Mouse (Mus musculus) monocyte, adult 5-6 weeks (primary cell): ENCODE data around the gene Paqr6. TPM values are rescaled to one million over a fixed set of nuclear protein-coding genes. Genes with fewer than 3 reads are reported as not detected.

Experiments used
- ATAC-seq: fragments of 153-309, 156-312 bp; replicated peaks from 2 replicates; pipeline ENCODE4 v1.8.0; 2017; ENCODE audit warnings: mild to moderate bottlenecking; ENCODE audit not compliant: low TSS enrichment, insufficient number of reproducible peaks, severe bottlenecking, poor library complexity, low FRiP score
- total RNA-seq: library from RNA; stranded (forward); fragments of 200-1000, 200-491, 200-594 nt; gene quantifications from 3 replicates; pipeline ENCODE4 v1.2.3, GENCODE M21; 2017

The Paqr6 gene
- total RNA-seq, 1 experiment from 2014 or later = not detected

GRCm38 (mm10) chr3:88403522-88404230 lies 39.3 kb downstream of the Paqr6 start:
- ATAC-seq = peak; percentile 61; the same call in 1 of the 2 replicates

GRCm38 (mm10) chr3:88407090-88407489 lies 42.7 kb downstream of the Paqr6 start:
- peak; percentile 57 for ATAC-seq

GRCm38 (mm10) chr3:88407529-88407928 lies 43.1 kb downstream of the Paqr6 start:
- no peak for ATAC-seq

DNA sequence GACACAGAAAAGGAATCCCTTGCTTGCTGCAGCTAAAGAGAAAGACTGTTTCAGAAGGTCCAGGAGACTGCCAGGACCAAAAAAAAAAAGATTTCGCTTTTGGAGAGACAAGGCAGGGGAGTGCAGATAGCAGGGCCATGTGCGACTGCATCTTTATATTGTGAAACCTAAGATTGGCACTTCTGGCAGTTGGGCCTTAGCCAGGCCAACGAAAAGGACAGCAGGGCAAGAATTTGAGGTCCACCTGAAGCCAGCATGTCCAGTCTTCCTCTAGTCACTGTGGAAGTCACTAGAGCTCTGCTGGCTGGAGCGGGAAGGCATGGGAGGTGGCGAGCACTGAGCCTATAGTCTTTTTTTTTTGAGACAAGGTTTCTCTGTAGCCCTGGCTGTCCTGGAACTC lies 44.6 kb downstream of the Paqr6 start:
- no peak for ATAC-seq

DNA sequence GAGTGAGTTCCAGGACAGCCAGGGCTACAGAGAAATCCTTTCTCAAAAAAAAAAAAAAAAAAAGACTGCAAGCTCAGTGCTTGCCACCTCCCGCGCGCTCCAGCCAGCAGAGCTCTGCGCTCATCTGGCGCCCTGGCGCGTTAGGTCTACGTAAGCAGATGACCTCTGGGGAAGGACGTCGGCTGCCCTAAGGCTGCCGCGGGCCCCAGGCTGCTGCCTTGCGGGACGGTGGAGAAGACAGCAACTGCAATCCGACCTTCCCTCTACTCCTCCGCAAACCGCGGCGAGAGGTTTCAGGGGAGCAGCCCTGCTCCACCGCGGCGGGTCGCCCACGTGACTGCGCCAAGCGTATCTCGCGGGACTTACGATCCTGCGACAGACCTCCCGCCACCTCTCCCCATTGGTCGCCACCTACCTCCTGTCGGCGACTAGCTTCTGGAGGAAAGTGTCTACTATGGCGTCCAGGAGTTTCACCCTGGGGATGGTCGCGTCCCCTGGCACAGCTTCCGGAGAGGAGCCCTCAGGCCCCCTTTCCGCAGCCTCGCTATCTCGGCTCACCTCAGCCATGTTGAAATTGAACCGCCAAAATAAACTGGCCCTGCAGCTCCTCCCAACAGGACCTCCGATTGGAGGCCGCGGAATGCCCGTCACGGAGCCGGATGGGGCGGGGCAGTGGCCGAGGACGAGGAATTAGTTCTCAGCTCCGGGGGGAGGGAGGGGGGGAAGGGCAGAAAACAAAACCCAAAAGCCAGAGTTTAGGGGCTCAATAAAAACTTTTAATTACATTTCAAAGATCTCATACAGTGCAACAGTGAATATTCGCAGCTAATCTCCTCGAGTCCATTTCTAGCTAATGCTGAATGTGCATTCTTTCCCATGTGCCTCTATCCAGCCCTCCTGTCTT lies 45.6 kb downstream of the Paqr6 start, which contains the start of gene Pmf1:
Pmf1 (minus strand) TSS at position 591 of the 904 bp plus-strand sequence.
- ATAC-seq = peak; percentile 82

- ATAC-seq = no peak
Measured at GRCm38 (mm10) chr3:88410645-88411031, 46.3 kb downstream of the Paqr6 start.

GRCm38 (mm10) chr3:88411681-88412080 lies 47.3 kb downstream of the Paqr6 start:
- no peak for ATAC-seq

DNA sequence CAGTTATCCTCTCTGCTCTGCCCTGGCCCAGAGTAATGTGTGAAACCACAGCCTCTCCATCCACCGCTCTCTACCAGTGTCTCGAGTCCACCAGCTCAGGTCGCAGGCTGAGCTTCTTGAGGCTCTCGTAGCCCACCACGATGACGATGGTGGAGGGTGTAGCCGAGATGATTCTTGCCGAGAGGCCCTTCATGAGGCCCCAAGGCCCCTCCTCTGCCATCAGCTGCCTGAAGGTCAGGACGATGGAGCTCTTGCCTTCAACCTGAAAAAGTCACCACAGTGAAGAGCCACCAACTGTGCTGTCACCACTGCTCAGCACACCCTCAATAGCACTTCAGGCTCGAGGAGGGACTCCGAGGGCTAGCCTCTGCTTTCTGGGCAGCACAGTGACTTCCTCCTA lies 48.3 kb downstream of the Paqr6 start:
- ATAC-seq = no peak

- ATAC-seq = no peak
Measured at GRCm38 (mm10) chr3:88415668-88416067, 51.3 kb downstream of the Paqr6 start.

- no peak for ATAC-seq
Measured at GRCm38 (mm10) chr3:88418016-88418415, 53.6 kb downstream of the Paqr6 start.

Other genes starting within 250 kb of the Paqr6 start
- gene Mef2d, start 222.2 kb upstream of the Paqr6 start, total RNA-seq = 94.8 to 111 TPM (median 99.0 TPM) in 3 replicates
- gene Rhbg, start 109.9 kb upstream of the Paqr6 start, total RNA-seq = not detected in 3 replicates
- gene Gm38392, start 77.4 kb upstream of the Paqr6 start, total RNA-seq = 0.43 TPM in 1 of 3 replicates, not detected in the others
- 5.1 TPM in 1 of 3 replicates, not detected in the others for gene Tsacc, start 67.6 kb upstream of the Paqr6 start, total RNA-seq
- 95.0 to 123 TPM (median 105 TPM) in 3 replicates for gene Cct3, start 67.5 kb upstream of the Paqr6 start, total RNA-seq
- gene Glmp, start 39.6 kb upstream of the Paqr6 start, total RNA-seq = 12.1 to 34.5 TPM (median 17.5 TPM) in 3 replicates
- 0.49 to 1.8 TPM in 2 of 3 replicates, not detected in the other for gene Tmem79, start 28.4 kb upstream of the Paqr6 start, total RNA-seq
- 40.5 to 64.7 TPM (median 48.7 TPM) in 3 replicates for gene Smg5, start 28.3 kb upstream of the Paqr6 start, total RNA-seq
- gene Bglap3, start 8.2 kb downstream of the Paqr6 start, total RNA-seq = not detected in 3 replicates
- gene Bglap2, start 14.1 kb downstream of the Paqr6 start, total RNA-seq = not detected in 3 replicates
- not detected in 3 replicates for gene Bglap, start 19.9 kb downstream of the Paqr6 start, total RNA-seq
- gene Pmf1, start 45.7 kb downstream of the Paqr6 start, total RNA-seq = 14.2 to 29.8 TPM (median 14.4 TPM) in 3 replicates
- 11.4 to 19.2 TPM (median 15.5 TPM) in 3 replicates for gene Slc25a44, start 60.6 kb downstream of the Paqr6 start, total RNA-seq
- 41.3 to 161 TPM (median 62.1 TPM) in 3 replicates for gene Sema4a, start 96.6 kb downstream of the Paqr6 start, total RNA-seq
- 28.1 to 43.4 TPM (median 40.8 TPM) in 3 replicates for gene Lmna, start 145.4 kb downstream of the Paqr6 start, total RNA-seq
- gene Mex3a, start 167.8 kb downstream of the Paqr6 start, total RNA-seq = 0.19 to 0.39 TPM in 2 of 3 replicates, not detected in the other
- 0.97 TPM in 1 of 3 replicates, not detected in the others for gene Rab25, start 183.7 kb downstream of the Paqr6 start, total RNA-seq
- 61.5 to 63.7 TPM (median 63.2 TPM) in 3 replicates for gene Lamtor2, start 188.5 kb downstream of the Paqr6 start, total RNA-seq
- gene Ubqln4, start 189.2 kb downstream of the Paqr6 start, total RNA-seq = 14.7 to 25.7 TPM (median 19.6 TPM) in 3 replicates
- gene Ssr2, start 211.3 kb downstream of the Paqr6 start, total RNA-seq = 23.2 to 70.0 TPM (median 35.5 TPM) in 3 replicates
- gene Arhgef2, start 241.4 kb downstream of the Paqr6 start, total RNA-seq = 88.9 to 183 TPM (median 90.0 TPM) in 3 replicates